Mouse (Mus musculus) hindbrain, embryonic 11.5 days (tissue): ENCODE results near the gene Il12rb1. TPM values are rescaled to one million over a fixed set of nuclear protein-coding genes. Genes with fewer than 3 reads are reported as not detected.
A peak's percentile ranks its signal among the peaks of the same experiment; 100 is the strongest.

ENCODE experiments used
- ATAC-seq: fragments of 200-750 bp; cut with Nextera tagmentation; 2 replicates; pipeline ENCODE4 v1.8.0; 2017; ENCODE audit warnings: mild to moderate bottlenecking, moderate TSS enrichment, moderate library complexity; ENCODE audit not compliant: low FRiP score
- DNase-seq: peaks from one replicate; pipeline ENCODE4 v3.0.0-alpha.2; 2015; ENCODE audit warnings: low spot score
- H3K27ac ChIP-seq: fragments of 300-500 bp; sonication (generic); 2 replicates; pipeline ENCODE4 v1.5.1; 2014; ENCODE audit warnings: mild to moderate bottlenecking, low read depth, low read length
- H3K27me3 ChIP-seq: fragments of 300-500 bp; sonication (generic); 2 replicates; pipeline ENCODE4 v1.6.1; 2014; ENCODE audit warnings: mild to moderate bottlenecking, low read length, moderate library complexity, mixed read lengths; ENCODE audit not compliant: control insufficient read depth, insufficient read depth
- H3K36me3 ChIP-seq: fragments of 300-500 bp; sonication (generic); 2 replicates; pipeline ENCODE4 v1.6.1; 2014; ENCODE audit warnings: mild to moderate bottlenecking, low read length, moderate library complexity, mixed read lengths; ENCODE audit not compliant: control insufficient read depth, insufficient read depth
- H3K4me1 ChIP-seq: fragments of 300-500 bp; sonication (generic); replicated peaks from 2 replicates; pipeline ENCODE4 v1.6.1; 2014; ENCODE audit warnings: low read length, mixed read lengths; ENCODE audit not compliant: control insufficient read depth, insufficient read depth
- H3K4me2 ChIP-seq: fragments of 300-500 bp; sonication (generic); replicated peaks from 2 replicates; pipeline ENCODE4 v1.6.1; 2014; ENCODE audit warnings: mild to moderate bottlenecking, low read depth, low read length
- H3K4me3 ChIP-seq: fragments of 300-500 bp; sonication (generic); 2 replicates; pipeline ENCODE4 v1.5.1; 2014; ENCODE audit warnings: low read depth, low read length
- H3K9ac ChIP-seq: fragments of 300-500 bp; sonication (generic); 2 replicates; pipeline ENCODE4 v1.6.1; 2014; ENCODE audit warnings: low read depth, low read length
- H3K9me3 ChIP-seq: fragments of 300-500 bp; sonication (generic); 2 replicates; pipeline ENCODE4 v1.6.1; 2016; ENCODE audit warnings: low read length; ENCODE audit not compliant: control insufficient read depth
- WGBS: fragments of 180-500 bp; shearing (Covaris S2); extraction: QIAGEN DNeasy Blood & Tissue Kit; methylation state at CpG from one replicate; pipeline ENCODE4 v1.1.7; 2014; 5-methylcytosine and 5-hydroxymethylcytosine counted together
- polyA plus RNA-seq: library from polyadenylated mRNA; unstranded; fragments of >200 nt; fragmentation: Nextera tagmentation; extraction: Ambion mirVana; gene quantifications from 2 replicates; pipeline ENCODE4 v1.2.1, GENCODE M21; 2014

Il12rb1 gene
- polyA plus RNA-seq, 1 experiment from 2014 or later, result 0.08 TPM

DNA sequence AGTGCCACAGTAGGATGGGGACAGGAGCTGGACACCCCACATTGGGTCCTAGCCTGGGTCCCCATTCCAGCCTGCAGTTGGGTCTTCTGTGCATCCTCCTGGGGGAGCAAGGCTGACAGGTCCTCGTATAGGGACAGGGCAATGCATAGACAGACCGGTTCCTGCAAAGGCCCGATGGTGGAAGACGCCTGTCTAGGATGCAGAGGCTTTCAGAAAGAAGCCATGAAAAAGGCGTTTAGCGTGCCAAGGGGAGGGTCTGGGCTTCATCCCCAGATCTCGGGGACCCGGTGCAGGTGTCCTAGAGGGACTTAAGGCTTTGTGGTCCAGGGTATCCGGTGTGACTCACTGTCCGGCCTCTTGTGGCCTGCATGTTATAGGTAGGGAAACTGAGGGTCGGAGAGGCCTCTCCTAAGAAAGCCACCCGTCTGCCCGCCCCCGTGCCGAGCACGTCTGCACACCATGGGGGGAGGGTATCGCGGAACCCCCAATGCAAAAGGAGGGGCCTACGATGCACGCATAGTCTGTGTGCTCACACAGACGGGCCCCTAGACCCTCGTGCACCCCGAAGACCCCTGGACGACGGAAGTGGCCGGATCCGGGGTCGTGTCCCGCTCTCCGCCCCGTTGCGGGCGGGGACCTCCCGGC is 32.3 kb upstream of the Il12rb1 start:
- Histone ChIP-seq H3K9ac (peak overlapping the region; percentile 96), H3K4me2 (peak overlapping the region; percentile 93), H3K9me3 (no peaks in the 10 kb centered on the region), H3K27me3 (no peaks in the 10 kb centered on the region; the same call in 1 of the 2 replicates), H3K27ac (peak overlapping the region; percentile 47; the same call in 1 of the 2 replicates), H3K36me3 (peaks cover 13% of the 10 kb centered on the region; the same call in 1 of the 2 replicates), H3K4me3 (peak overlapping the region; percentile 85), H3K4me1 (peaks cover 7% of the 10 kb centered on the region)
- DNase-seq (peak; percentile 41), ATAC-seq (no peak; the same call in 1 of the 2 replicates)
- WGBS, result 5% methylated on average over 33 of the region's 34 CpGs

DNA sequence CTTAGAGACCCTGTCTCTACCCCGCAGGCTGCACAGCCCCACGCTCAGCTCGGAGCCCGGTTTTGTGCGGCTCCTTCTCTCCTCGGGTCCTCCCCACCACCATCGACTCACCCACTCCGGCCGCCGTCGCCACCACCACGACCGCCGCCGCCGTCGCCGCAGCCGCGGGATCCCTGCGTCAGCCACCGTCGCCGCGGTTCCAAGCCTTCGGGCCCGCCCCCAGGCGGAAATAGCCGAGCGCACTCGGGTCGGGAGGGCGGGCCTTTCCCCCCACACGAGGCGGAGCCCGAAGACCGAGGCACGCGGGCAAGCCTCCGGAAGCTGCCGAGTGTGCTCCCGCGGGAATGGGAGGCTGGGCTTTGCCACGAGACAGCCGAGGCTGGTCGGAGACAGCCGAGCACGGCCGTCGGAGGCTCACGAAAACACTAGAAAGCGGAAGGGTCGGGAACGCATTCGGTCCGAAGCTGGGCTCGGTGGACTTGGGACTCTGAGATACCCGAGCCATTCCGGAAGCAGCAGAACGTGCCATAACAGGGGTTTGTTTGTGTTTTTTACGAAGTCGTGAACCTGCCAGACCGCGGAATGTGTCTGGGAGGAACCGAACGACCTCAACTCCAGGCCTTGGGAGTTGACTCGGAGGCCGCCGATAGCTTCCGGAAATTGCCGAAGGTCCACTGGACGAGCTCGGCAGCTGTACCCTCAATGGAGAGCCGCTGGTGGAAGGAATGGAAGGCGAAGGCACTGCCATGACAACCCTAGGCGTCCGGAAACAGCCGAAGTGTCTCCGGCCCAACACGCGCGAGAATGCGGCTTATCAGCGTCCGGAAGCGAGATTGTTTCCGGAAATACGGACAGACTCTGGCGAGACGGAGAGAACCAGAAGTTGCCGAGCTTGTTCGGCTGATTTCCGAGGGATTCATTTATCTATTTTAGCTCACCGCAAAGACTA is 31.5 kb upstream of the Il12rb1 start, which contains the start of gene Pik3r2:
TSS of gene Pik3r2 (minus strand) at position 218 of the 949 bp plus-strand sequence.
- H3K4me2 ChIP-seq, result peak within 1 kb of the TSS; percentile 93
- ATAC-seq (peak; percentile 94), DNase-seq (peak; percentile 100)
- H3K9me3 ChIP-seq, result no peaks in the 10 kb centered on the region
- no peaks in the 10 kb centered on the region; the same call in 1 of the 2 replicates for H3K27me3 ChIP-seq
- WGBS, result under 1% methylated on average over 83 of the region's 94 CpGs
- peaks cover 7% of the 10 kb centered on the region for H3K4me1 ChIP-seq
- H3K4me3 ChIP-seq, result peak within 1 kb of the TSS; percentile 85
- peaks cover 9% of the 10 kb centered on the region; the same call in 1 of the 2 replicates for H3K36me3 ChIP-seq
- peak within 1 kb of the TSS; percentile 93 for H3K27ac ChIP-seq
- H3K9ac ChIP-seq, result peak within 1 kb of the TSS; percentile 96

DNA sequence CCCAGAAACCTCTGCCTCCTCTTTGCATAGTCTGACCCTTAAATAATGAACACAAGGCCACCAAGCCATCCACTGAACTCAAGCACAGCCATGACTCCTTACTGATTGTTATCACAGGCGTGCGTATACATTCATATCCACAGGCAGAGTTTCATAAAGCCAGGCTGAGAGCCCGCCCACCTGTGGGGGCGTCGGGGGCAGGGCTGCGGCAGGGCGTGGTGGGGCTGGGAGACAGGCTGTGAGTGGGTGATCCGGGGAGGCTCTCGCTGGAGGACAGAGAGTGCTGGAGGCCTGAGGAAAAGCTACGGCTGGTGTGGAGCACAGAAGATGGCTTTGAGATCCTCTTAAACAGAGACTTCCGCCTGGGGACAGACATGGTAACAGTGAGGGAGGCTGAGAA is 28.2 kb upstream of the Il12rb1 start:
- H3K9ac ChIP-seq, result no peak overlapping the region
- H3K4me3 ChIP-seq, result no peak overlapping the region
- 0 out of 2 replicates have a peak, but pooled peaks cover 12% of the 10 kb centered on the region for H3K36me3 ChIP-seq
- H3K4me2 ChIP-seq, result no peak overlapping the region
- no peak overlapping the region for H3K27ac ChIP-seq
- peaks cover 4% of the 10 kb centered on the region for H3K4me1 ChIP-seq
- no peaks in the 10 kb centered on the region; the same call in 1 of the 2 replicates for H3K27me3 ChIP-seq
- no peak for ATAC-seq
- WGBS, result 80% methylated on average over 11 of the region's 11 CpGs
- no peaks in the 10 kb centered on the region for H3K9me3 ChIP-seq
- DNase-seq, result no peak

DNA sequence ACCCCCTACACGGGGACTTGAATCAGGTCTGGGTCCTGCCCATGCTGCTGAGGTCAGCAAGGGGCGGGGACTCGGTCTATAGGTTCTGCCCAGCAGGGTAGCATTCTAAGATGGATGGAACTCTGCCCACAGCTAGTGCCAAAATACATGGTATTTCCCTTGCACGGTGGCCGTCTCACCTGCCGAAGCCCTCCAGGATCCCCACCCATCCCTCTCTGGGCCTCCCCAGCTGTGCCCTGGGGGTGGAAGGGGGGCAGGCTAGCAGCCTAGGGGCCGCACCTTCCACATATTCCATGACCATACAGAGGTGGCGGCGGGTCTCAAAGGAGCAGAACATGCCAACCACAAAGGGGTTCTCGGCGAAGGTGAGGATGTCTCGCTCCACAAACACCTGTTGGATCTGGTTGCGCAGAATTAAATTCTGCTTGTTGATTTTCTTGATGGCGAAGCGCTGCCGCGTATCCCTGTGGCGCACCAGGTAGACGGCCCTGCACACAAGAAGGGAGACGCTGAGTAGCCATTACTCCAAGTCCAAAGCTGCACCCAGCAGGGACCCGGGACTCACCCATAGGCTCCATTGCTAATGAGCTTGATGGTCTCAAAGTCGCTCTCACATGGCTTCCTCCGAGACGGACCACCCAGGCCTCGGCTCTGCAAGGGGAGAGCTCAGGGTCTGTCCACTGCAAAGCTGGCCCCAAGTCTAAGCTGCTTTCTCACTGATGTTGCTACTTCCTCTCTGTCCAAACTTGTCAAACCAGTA is 21.8 kb upstream of the Il12rb1 start:
- Histone ChIP-seq H3K27me3 (no peaks in the 10 kb centered on the region), H3K4me1 (no peaks in the 10 kb centered on the region; the same call in 1 of the 2 replicates), H3K4me3 (no peak overlapping the region), H3K36me3 (peaks cover 3% of the 10 kb centered on the region; the same call in 1 of the 2 replicates), H3K9me3 (no peaks in the 10 kb centered on the region), H3K9ac (no peak overlapping the region), H3K4me2 (no peak overlapping the region), H3K27ac (no peak overlapping the region)
- DNase-seq, result no peak
- 88% methylated on average over 25 of the region's 25 CpGs for WGBS
- ATAC-seq, result no peak

DNA sequence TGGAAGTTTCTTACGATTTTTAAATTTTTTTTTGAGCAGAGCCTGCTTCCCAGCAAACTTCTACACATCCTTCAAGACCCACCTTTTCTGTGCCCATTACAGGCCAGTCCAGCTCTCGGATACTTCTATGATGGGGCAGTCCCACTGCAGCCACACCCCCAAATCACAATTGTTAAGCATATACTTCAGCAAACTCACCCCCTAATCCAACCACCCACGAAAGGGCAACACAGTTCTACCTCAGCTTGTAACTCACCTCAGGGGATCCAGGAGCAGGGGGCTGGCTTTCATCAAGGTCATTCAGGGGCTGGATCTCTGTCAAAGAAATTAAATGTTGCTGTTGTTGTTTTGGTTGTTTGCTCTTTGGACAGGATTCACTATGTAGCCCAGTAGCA is 21.2 kb upstream of the Il12rb1 start:
- Histone ChIP-seq H3K27me3 (no peaks in the 10 kb centered on the region), H3K9ac (no peak overlapping the region), H3K9me3 (no peaks in the 10 kb centered on the region), H3K4me2 (no peak overlapping the region), H3K4me1 (no peaks in the 10 kb centered on the region; the same call in 1 of the 2 replicates), H3K4me3 (no peak overlapping the region), H3K27ac (no peak overlapping the region), H3K36me3 (peaks cover 3% of the 10 kb centered on the region; the same call in 1 of the 2 replicates)
- ATAC-seq (no peak), DNase-seq (no peak)
- 83% methylated on average over 3 of the region's 3 CpGs for WGBS

DNA sequence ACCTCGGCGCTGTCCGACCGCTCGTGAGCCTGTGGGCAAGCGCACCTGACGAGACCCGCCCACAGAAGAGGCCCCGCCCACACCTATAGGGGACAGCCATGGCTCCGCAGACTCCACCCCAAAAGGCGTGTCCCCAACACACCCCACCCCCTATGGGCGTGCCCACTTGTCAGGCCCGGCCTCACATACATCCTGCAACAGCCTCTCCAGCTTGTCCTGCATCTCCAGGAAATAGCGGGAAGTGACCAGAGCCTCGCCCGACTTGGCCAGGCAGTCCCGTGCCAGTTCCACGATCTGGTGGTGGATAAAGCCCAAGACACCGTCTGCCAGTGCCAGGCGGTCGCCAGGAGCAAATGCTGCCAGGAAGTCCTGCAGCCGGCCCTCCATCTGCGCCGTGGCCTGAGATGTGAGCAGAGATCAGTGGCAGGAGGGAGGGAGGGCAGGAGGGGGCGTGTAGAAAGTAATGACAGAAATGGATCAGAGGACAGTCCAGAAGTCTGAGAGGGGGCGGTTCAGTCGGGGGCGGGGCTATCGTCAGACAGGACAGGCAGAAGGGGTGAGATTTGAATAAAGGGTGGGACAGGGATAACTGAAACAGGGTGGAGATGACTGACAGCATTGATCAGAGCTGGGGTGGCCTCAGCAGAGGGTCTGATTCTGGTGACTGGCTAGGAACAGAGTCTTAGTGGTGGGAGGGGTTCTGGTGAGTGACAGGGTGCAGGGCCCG is 20.1 kb upstream of the Il12rb1 start:
- no peak overlapping the region for H3K27ac ChIP-seq
- ATAC-seq (no peak), DNase-seq (peak; percentile 77)
- no peak overlapping the region for H3K4me2 ChIP-seq
- no peak overlapping the region for H3K9ac ChIP-seq
- H3K9me3 ChIP-seq, result no peaks in the 10 kb centered on the region
- H3K4me1 ChIP-seq, result peaks cover 6% of the 10 kb centered on the region
- H3K36me3 ChIP-seq, result peaks cover 3% of the 10 kb centered on the region; the same call in 1 of the 2 replicates
- no peak overlapping the region for H3K4me3 ChIP-seq
- no peaks in the 10 kb centered on the region; the same call in 1 of the 2 replicates for H3K27me3 ChIP-seq
- WGBS, result 17% methylated on average over 30 of the region's 30 CpGs

DNA sequence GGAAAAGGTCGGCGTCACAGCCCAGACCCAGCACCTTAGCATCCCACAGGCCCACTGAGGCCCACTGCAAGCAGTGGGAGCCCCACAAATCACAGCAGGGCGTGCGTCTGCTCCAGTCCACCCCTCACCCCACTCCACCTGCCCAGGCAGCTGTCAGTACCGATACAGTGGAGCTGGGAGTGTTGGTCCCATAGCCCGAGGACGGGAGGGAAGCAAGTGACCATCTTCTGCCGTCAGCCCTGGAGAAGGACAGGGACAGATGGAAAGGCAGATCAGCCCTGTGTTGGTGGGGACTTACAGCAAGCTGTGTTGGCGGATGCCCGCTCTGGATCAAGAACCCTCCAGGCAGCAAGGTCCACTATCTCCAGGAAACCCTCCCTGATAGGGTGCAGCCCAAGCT is 19.2 kb upstream of the Il12rb1 start:
- peaks cover 9% of the 10 kb centered on the region for H3K4me1 ChIP-seq
- DNase-seq, result no peak
- peaks cover 2% of the 10 kb centered on the region; the same call in 1 of the 2 replicates for H3K27me3 ChIP-seq
- no peak overlapping the region for H3K9ac ChIP-seq
- ATAC-seq, result no peak
- no peak overlapping the region for H3K27ac ChIP-seq
- H3K36me3 ChIP-seq, result peaks cover 1% of the 10 kb centered on the region; the same call in 1 of the 2 replicates
- H3K9me3 ChIP-seq, result no peaks in the 10 kb centered on the region
- WGBS, result 83% methylated on average over 10 of the region's 10 CpGs
- no peak overlapping the region; the same call in 1 of the 2 replicates for H3K4me3 ChIP-seq
- H3K4me2 ChIP-seq, result no peak overlapping the region
